Mouse (Mus musculus): ENCODE data around the gene Cck. TPM values are rescaled to one million over a fixed set of nuclear protein-coding genes. Genes with fewer than 3 reads are reported as not detected.

Cck gene
- polyA plus RNA-seq, 1 experiment: 168 TPM

DNA sequence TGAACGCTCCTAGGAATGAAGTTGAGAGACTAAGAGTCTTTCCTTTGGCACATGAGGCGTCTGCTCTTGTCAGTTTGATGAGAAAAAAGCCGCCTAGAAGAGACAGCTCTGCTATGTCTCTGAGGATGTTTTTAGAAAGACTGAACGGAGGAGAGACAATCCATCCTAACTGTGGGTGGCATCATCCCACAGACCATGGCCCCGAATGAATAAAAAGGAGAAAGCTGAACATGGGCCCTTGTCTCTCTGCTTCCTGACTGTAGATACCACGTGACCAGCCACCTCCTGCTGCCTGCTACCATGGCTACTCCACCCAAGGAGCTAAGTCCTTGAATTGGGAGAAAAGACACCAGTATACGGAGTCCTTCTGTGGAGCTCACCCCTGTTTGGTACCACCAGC, 8.3 kb downstream of the Cck start:
- Histone ChIP-seq H3K36me3 (ENCODE audit: control insufficient read depth, insufficient read depth, low read length) (no peaks in the 10 kb centered on the region), H3K27me3 (ENCODE audit: control insufficient read depth, insufficient read depth, low read length) (0 out of 2 replicates have a peak, but pooled peaks cover under 1% of the 10 kb centered on the region), H3K27ac (ENCODE audit: insufficient read depth, low read depth, low read length) (no peak overlapping the region), H3K4me3 (ENCODE audit: low read depth, low read length) (no peak overlapping the region), H3K4me1 (ENCODE audit: control insufficient read depth, insufficient read depth, insufficient read length, low read length) (no peaks in the 10 kb centered on the region)
- TF ChIP-seq CTCF (IDR thresholded peaks at IDR 0.05; ENCODE audit: extremely low read depth, insufficient read length, insufficient replicate concordance, low read depth, low read length) (no peak), POLR2A (IDR thresholded peaks at IDR 0.05; ENCODE audit: low read depth, low read length) (no peak)
- WGBS: 72% methylated on average over 7 of the region's 7 CpGs

DNA sequence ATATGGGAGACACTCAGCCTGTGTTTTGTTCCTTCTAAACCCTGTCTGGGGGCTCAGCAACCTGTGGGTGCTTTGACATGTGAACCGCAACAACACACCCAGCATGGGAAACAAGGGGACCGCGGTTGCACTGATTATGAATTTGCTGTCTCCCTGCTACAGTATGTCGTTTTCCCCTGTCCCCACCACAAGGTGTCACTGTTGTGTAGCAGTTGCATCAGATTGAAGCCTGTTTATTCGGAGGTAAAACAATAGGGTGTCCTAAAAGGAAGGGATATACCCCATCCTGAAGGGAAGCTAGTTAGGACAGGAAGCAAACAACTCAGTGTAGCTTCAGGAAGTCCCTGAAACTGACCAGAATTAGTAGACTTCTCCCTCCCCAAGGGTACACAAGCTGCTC, 16.0 kb downstream of the Cck start:
- peaks cover 2% of the 10 kb centered on the region; the same call in 1 of the 2 replicates for H3K36me3 ChIP-seq (ENCODE audit: control insufficient read depth, insufficient read depth, low read length)
- TF ChIP-seq CTCF (IDR thresholded peaks at IDR 0.05; ENCODE audit: extremely low read depth, insufficient read length, insufficient replicate concordance, low read depth, low read length) (no peak), POLR2A (IDR thresholded peaks at IDR 0.05; ENCODE audit: low read depth, low read length) (no peak)
- no peaks in the 10 kb centered on the region for H3K27me3 ChIP-seq (ENCODE audit: control insufficient read depth, insufficient read depth, low read length)
- H3K27ac ChIP-seq (ENCODE audit: insufficient read depth, low read depth, low read length): no peak overlapping the region
- WGBS: 14% methylated on average over 5 of the region's 5 CpGs
- peaks cover 3% of the 10 kb centered on the region for H3K4me1 ChIP-seq (ENCODE audit: control insufficient read depth, insufficient read depth, insufficient read length, low read length)
- H3K4me3 ChIP-seq (ENCODE audit: low read depth, low read length): no peak overlapping the region

DNA sequence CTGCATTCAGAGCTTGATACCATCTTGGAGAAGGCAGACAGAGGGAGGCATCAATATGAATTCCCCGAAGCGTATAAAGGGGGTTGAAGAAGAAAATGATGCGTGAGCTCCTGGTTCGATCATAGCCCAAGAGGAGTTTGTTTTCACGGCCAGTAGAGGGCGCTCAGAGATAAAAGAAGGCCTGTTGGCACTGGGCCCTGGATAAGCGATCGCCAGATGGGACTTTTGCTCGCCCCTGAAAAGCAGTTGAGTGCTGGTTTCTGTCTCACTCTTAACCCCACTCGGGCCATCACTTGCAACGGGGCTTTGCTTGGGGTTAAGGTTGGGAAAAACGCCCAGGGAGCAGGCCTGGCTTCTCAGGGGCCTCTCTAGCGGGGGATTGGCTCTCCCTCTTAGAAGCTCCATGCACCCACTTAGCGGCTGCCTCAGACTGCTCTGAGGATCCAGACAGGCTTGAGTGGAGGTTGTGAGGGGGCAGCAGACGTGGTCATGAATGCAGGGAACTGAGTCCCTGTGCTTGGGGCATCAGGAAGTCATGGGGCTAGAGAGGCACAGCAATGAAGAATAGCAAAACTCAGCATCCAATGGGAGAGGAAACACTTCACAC, 18.1 kb downstream of the Cck start:
- TF ChIP-seq CTCF (IDR thresholded peaks at IDR 0.05; ENCODE audit: extremely low read depth, insufficient read length, insufficient replicate concordance, low read depth, low read length) (peak; percentile 87), POLR2A (IDR thresholded peaks at IDR 0.05; ENCODE audit: low read depth, low read length) (no peak)
- Histone ChIP-seq H3K27me3 (ENCODE audit: control insufficient read depth, insufficient read depth, low read length) (no peaks in the 10 kb centered on the region), H3K4me1 (ENCODE audit: control insufficient read depth, insufficient read depth, insufficient read length, low read length) (peaks cover 3% of the 10 kb centered on the region), H3K4me3 (ENCODE audit: low read depth, low read length) (no peak overlapping the region), H3K36me3 (ENCODE audit: control insufficient read depth, insufficient read depth, low read length) (peaks cover 20% of the 10 kb centered on the region), H3K27ac (ENCODE audit: insufficient read depth, low read depth, low read length) (no peak overlapping the region)
- 10% methylated on average over 15 of the region's 15 CpGs for WGBS

DNA sequence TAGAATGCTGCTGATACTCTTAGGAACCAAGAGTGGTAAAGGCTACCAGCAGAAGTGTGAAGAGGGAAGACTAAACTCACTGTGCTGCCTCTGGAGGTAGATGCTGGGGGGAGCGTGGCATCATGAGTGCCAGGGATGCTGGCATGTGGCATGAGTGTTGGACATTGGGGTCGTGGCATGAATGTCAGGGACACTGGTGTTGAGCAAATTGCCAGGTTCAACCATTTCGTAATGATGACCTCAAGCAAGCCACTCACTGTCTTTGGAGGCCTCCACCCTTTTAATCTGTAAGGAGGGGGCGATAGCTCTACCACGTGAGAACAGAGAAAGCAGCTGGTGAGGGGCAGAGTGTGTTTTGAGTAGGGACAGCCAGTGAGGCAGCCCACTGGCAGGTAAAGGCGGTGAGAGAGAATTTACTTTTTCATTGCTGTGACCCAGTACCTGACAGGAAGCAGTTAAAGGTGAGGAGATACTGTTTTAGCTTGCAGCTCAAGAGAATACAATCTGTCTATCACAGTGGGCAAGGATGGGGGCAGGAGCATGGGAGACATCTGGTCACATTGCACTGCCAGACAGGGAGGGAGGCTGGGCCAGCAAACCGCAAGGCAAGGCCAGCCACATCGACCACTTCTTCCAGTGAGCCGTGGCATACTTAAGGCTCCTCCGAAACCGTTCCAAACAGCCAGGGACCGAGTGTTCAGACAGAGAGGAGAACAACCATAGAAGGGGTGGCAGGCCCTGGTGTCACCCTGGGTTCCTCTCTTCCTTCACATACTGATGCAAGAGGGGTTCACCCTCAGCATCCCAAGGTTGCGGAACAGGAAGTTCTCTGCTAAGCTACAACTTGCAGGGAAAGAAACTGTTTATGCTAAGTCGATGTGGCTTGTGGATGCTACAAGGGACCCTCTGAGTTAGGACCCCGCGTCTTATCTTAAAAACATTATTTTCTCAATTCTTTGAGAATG, 19.7 kb downstream of the Cck start:
- TF ChIP-seq POLR2A (IDR thresholded peaks at IDR 0.05; ENCODE audit: low read depth, low read length) (no peak), CTCF (IDR thresholded peaks at IDR 0.05; ENCODE audit: extremely low read depth, insufficient read length, insufficient replicate concordance, low read depth, low read length) (no peak)
- WGBS: 62% methylated on average over 16 of the region's 16 CpGs
- Histone ChIP-seq H3K4me1 (ENCODE audit: control insufficient read depth, insufficient read depth, insufficient read length, low read length) (peaks cover 3% of the 10 kb centered on the region), H3K27ac (ENCODE audit: insufficient read depth, low read depth, low read length) (no peak overlapping the region), H3K27me3 (ENCODE audit: control insufficient read depth, insufficient read depth, low read length) (no peaks in the 10 kb centered on the region), H3K4me3 (ENCODE audit: low read depth, low read length) (no peak overlapping the region), H3K36me3 (ENCODE audit: control insufficient read depth, insufficient read depth, low read length) (peaks cover 33% of the 10 kb centered on the region)

DNA sequence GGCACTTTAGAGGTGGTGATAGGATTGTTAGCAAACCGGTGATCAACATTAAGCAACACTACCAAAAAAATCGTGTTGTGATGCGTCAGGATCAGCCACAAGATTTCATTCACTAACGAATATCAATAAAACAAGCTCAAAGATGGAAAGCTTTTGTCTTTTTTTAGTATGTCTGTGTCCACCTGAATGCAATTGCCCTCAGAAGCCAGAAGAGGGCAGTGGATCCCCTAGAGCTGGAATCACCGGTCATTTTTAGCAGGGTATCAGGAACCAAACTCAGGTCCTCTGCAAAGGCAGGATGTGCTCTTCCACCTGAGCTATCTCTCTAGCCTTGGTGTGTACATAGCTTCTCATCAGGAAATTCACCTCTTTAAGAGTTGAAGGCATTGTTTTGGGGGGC, 20.7 kb downstream of the Cck start:
- 88% methylated on average over 5 of the region's 5 CpGs for WGBS
- H3K4me3 ChIP-seq (ENCODE audit: low read depth, low read length): no peak overlapping the region
- no peak overlapping the region for H3K27ac ChIP-seq (ENCODE audit: insufficient read depth, low read depth, low read length)
- no peak for TF ChIP-seq POLR2A (IDR thresholded peaks at IDR 0.05; ENCODE audit: low read depth, low read length)
- peak; percentile 37; the same call in 1 of the 2 replicates for TF ChIP-seq CTCF (IDR thresholded peaks at IDR 0.05; ENCODE audit: extremely low read depth, insufficient read length, insufficient replicate concordance, low read depth, low read length)
- H3K4me1 ChIP-seq (ENCODE audit: control insufficient read depth, insufficient read depth, insufficient read length, low read length): peaks cover 3% of the 10 kb centered on the region
- H3K27me3 ChIP-seq (ENCODE audit: control insufficient read depth, insufficient read depth, low read length): no peaks in the 10 kb centered on the region
- peaks cover 41% of the 10 kb centered on the region for H3K36me3 ChIP-seq (ENCODE audit: control insufficient read depth, insufficient read depth, low read length)

- H3K27me3 ChIP-seq (ENCODE audit: control insufficient read depth, insufficient read depth, low read length): no peaks in the 10 kb centered on the region
- no peak overlapping the region for H3K4me3 ChIP-seq (ENCODE audit: low read depth, low read length)
- TF ChIP-seq POLR2A (IDR thresholded peaks at IDR 0.05; ENCODE audit: low read depth, low read length) (no peak), CTCF (IDR thresholded peaks at IDR 0.05; ENCODE audit: extremely low read depth, insufficient read length, insufficient replicate concordance, low read depth, low read length) (no peak)
- peaks cover 74% of the 10 kb centered on the region for H3K36me3 ChIP-seq (ENCODE audit: control insufficient read depth, insufficient read depth, low read length)
- no peak overlapping the region for H3K27ac ChIP-seq (ENCODE audit: insufficient read depth, low read depth, low read length)
- WGBS: 94% methylated on average over 6 of the region's 6 CpGs
- H3K4me1 ChIP-seq (ENCODE audit: control insufficient read depth, insufficient read depth, insufficient read length, low read length): no peaks in the 10 kb centered on the region
Observed at GRCm38 (mm10) chr9:121469711-121470110, 25.8 kb downstream of the Cck start.

DNA sequence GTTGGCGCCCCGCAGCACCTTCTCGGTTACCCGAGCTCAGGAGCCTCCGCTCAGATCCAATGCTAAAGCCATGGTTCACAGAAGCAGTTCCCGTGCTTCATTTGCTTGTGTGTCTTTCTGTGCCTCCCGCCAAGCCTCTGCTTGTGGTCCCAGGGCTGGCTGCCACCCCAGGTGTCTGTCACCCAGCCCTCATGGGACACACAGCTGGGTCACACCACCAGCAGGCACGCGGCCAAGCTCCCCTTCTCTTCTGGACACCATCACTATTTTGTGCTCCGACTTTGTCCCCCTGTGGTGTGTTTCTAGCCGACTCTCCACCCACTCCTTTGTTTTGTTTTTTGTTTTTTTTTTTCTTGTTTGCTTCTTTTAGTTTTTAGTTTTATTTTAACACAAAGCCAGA, 28.0 kb downstream of the Cck start:
- H3K4me3 ChIP-seq (ENCODE audit: low read depth, low read length): no peak overlapping the region
- TF ChIP-seq CTCF (IDR thresholded peaks at IDR 0.05; ENCODE audit: extremely low read depth, insufficient read length, insufficient replicate concordance, low read depth, low read length) (no peak), POLR2A (IDR thresholded peaks at IDR 0.05; ENCODE audit: low read depth, low read length) (no peak)

More for the DNA sequence above, 28.0 kb downstream of the Cck start:
- Histone ChIP-seq H3K27me3 (ENCODE audit: control insufficient read depth, insufficient read depth, low read length) (no peaks in the 10 kb centered on the region), H3K36me3 (ENCODE audit: control insufficient read depth, insufficient read depth, low read length) (peaks cover 73% of the 10 kb centered on the region), H3K4me1 (ENCODE audit: control insufficient read depth, insufficient read depth, insufficient read length, low read length) (no peaks in the 10 kb centered on the region), H3K27ac (ENCODE audit: insufficient read depth, low read depth, low read length) (no peak overlapping the region)
- 87% methylated on average over 11 of the region's 11 CpGs for WGBS

Measured in small intestine, adult 2 months (tissue).